Mouse (Mus musculus) kidney, embryonic 15.5 days (tissue): ENCODE results near the gene Sufu. TPM values are rescaled to one million over a fixed set of nuclear protein-coding genes. Genes with fewer than 3 reads are reported as not detected.
A peak's percentile ranks its signal among the peaks of the same experiment; 100 is the strongest.

Source experiments
- ATAC-seq: fragments of 200-750 bp; cut with Nextera tagmentation; replicated peaks from 2 replicates; pipeline ENCODE4 v1.8.0; 2017; ENCODE audit warnings: moderate TSS enrichment; ENCODE audit not compliant: low FRiP score
- H3K27ac ChIP-seq: fragments of 300-500 bp; sonication (generic); 2 replicates; pipeline ENCODE4 v1.5.1; 2015; ENCODE audit warnings: mild to moderate bottlenecking, inconsistent platforms
- H3K27me3 ChIP-seq: fragments of 300-500 bp; sonication (generic); 2 replicates; pipeline ENCODE4 v1.6.1; 2015; ENCODE audit warnings: inconsistent platforms
- H3K36me3 ChIP-seq: fragments of 300-500 bp; sonication (generic); 2 replicates; pipeline ENCODE4 v1.6.1; 2015; ENCODE audit warnings: inconsistent platforms
- H3K4me1 ChIP-seq: fragments of 300-500 bp; sonication (generic); 2 replicates; pipeline ENCODE4 v1.6.1; 2015; ENCODE audit warnings: inconsistent platforms
- H3K4me2 ChIP-seq: fragments of 300-500 bp; sonication (generic); 2 replicates; pipeline ENCODE4 v1.6.1; 2015; ENCODE audit warnings: moderate library complexity, mild to moderate bottlenecking, inconsistent platforms
- H3K4me3 ChIP-seq: fragments of 300-500 bp; sonication (generic); replicated peaks from 2 replicates; pipeline ENCODE4 v1.5.1; 2015; ENCODE audit warnings: mild to moderate bottlenecking, inconsistent platforms
- H3K9ac ChIP-seq: fragments of 300-500 bp; sonication (generic); 2 replicates; pipeline ENCODE4 v1.6.1; 2015; ENCODE audit warnings: mild to moderate bottlenecking, inconsistent platforms
- H3K9me3 ChIP-seq: fragments of 300-500 bp; sonication (generic); replicated peaks from 2 replicates; pipeline ENCODE4 v1.6.1; 2016; ENCODE audit warnings: inconsistent platforms
- WGBS: fragments of 180-500 bp; shearing (Covaris S2); methylation state at CpG from one replicate; pipeline ENCODE4 v1.1.7; 2015; ENCODE audit warnings: mixed read lengths; 5-methylcytosine and 5-hydroxymethylcytosine counted together
- polyA plus RNA-seq: library from polyadenylated mRNA; unstranded; fragments of >200 nt; fragmentation: Nextera tagmentation; extraction: Ambion mirVana; gene quantifications from 2 replicates; pipeline ENCODE4 v1.2.1, GENCODE M21; 2015

Sufu gene
- polyA plus RNA-seq, 1 experiment from 2014 or later, result 46.5 TPM

DNA sequence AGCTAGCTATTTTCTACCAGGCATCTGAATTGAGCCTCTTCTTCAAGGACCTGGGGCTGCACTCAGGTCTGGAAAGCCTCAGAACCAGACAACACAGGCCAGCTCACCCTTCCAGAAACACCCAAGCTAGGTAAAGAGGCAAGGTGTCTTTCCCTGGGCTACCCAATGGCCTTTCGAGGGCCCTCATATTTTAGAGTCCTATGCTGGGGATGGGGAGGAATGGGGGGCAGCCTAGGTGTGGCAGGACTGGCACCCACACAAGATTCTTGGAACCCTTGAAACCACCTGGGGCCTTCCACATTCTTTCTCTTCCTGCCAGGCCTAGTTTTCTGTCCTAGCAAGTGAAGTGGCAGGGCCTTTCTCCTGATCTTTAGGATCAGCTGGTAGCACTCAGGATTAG lies 92.8 kb downstream of the Sufu start:
- H3K27me3 ChIP-seq, result no peaks in the 10 kb centered on the region
- peaks cover 25% of the 10 kb centered on the region for H3K36me3 ChIP-seq
- H3K9me3 ChIP-seq, result no peaks in the 10 kb centered on the region
- H3K4me2 ChIP-seq, result no peak overlapping the region
- H3K4me1 ChIP-seq, result peaks cover 47% of the 10 kb centered on the region
- no peak overlapping the region for H3K4me3 ChIP-seq
- no peak for ATAC-seq
- H3K9ac ChIP-seq, result no peak overlapping the region
- 96% methylated on average over 1 of the region's 1 CpGs for WGBS
- H3K27ac ChIP-seq, result no peak overlapping the region

DNA sequence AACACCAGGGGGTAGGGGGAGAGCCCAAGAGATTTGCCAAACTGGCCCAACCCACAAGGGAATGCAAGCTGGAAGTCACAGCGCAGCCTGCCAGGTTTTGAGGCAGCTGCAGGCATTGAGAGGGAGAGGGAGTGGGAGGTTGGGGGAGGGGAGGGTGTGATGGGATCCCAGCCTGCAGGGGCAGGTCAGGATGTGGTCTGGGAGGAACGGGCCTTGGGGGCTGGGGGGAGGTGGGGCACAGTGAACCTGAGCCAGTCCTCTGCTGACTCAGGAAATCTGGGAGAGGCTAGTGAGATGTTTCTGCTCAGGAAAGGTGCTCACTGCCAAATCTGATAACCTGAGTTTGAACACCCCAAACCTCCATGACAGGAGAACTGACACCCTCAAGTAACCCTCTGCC lies 93.9 kb downstream of the Sufu start:
- H3K9me3 ChIP-seq, result no peaks in the 10 kb centered on the region
- H3K36me3 ChIP-seq, result peaks cover 19% of the 10 kb centered on the region
- no peak overlapping the region for H3K4me2 ChIP-seq
- peaks cover 39% of the 10 kb centered on the region for H3K4me1 ChIP-seq
- H3K27me3 ChIP-seq, result no peaks in the 10 kb centered on the region
- peak overlapping the region; percentile 19; the same call in 1 of the 2 replicates for H3K27ac ChIP-seq
- WGBS, result 3% methylated on average over 2 of the region's 2 CpGs
- ATAC-seq, result 0 out of 2 replicates have a peak, but pooled peaks have one; percentile 33
- H3K4me3 ChIP-seq, result no peak overlapping the region
- no peak overlapping the region for H3K9ac ChIP-seq

DNA sequence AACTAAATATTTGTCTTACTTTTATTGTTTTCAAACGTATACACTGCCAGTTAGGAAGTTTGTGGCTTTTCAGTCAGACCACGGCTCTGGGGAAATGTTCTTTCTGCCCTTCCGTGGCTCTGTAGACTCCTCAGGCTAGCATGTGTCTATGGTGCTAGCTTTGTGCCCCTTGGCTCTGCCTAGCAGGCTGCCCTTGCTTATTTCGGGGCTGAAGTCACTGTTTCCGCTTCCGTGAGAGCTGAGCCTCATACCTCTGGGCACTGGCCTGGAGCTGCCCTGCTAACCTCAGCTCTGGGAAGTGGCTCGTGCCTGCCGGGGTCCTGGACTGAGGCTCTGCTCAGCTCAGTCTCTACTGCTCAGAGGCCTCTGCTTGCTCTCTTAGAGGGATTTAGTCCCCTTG lies 98.4 kb downstream of the Sufu start:
- H3K9me3 ChIP-seq, result no peaks in the 10 kb centered on the region
- H3K36me3 ChIP-seq, result no peaks in the 10 kb centered on the region
- 0 out of 2 replicates have a peak overlapping the region, but pooled peaks have one; percentile 37 for H3K27ac ChIP-seq
- no peak for ATAC-seq
- H3K4me2 ChIP-seq, result no peak overlapping the region
- H3K9ac ChIP-seq, result no peak overlapping the region
- WGBS, result 64% methylated on average over 8 of the region's 8 CpGs
- no peak overlapping the region for H3K4me3 ChIP-seq
- no peaks in the 10 kb centered on the region for H3K27me3 ChIP-seq
- H3K4me1 ChIP-seq, result peaks cover 18% of the 10 kb centered on the region

DNA sequence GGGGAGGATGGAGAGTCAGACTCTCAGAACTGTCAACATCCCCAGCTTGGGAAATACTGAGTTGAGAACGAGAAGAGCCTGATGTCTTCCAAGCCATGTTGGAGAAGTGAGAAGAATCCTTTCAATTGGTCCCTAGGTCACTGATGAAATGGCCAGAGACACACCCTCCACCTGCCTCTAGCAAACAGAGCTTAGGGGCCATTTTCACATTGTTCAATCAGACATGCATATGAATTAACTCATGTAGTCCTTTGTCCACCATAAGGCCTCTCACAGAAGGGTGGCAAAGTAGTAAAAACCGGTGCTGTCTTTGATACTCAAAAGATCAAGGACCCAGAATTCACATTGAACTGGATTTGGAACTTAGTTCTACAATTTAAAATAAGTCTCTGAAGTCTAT lies 100.5 kb downstream of the Sufu start:
- no peaks in the 10 kb centered on the region for H3K36me3 ChIP-seq
- peaks cover 11% of the 10 kb centered on the region for H3K4me1 ChIP-seq
- no peak for ATAC-seq
- no peak overlapping the region for H3K27ac ChIP-seq
- H3K4me2 ChIP-seq, result no peak overlapping the region
- 71% methylated on average over 2 of the region's 2 CpGs for WGBS
- no peak overlapping the region for H3K9ac ChIP-seq
- no peaks in the 10 kb centered on the region for H3K9me3 ChIP-seq
- no peaks in the 10 kb centered on the region for H3K27me3 ChIP-seq
- no peak overlapping the region for H3K4me3 ChIP-seq

DNA sequence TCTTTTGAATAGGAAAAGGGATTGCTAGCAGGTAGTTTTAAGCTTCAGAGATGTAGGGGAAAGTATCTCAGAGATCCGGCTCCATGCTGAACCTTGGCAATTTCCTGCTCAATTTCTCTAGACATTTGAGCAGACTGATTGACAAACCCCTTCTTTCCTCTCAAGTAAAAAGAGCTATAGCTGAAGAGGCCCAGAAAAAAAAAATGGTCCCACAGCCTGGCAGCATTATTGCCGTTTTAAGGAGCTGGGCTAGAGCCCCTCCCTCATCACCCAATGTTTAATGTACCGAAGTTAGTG lies 102.8 kb downstream of the Sufu start:
- Histone ChIP-seq H3K9ac (peak overlapping the region; percentile 33; the same call in 1 of the 2 replicates), H3K4me2 (peak overlapping the region; percentile 55), H3K36me3 (no peaks in the 10 kb centered on the region; the same call in 1 of the 2 replicates), H3K4me3 (peak overlapping the region; percentile 95), H3K27ac (peak overlapping the region; percentile 88), H3K9me3 (no peaks in the 10 kb centered on the region), H3K27me3 (no peaks in the 10 kb centered on the region), H3K4me1 (peaks cover 14% of the 10 kb centered on the region)
- WGBS, result 1% methylated on average over 3 of the region's 3 CpGs
- ATAC-seq, result no peak

DNA sequence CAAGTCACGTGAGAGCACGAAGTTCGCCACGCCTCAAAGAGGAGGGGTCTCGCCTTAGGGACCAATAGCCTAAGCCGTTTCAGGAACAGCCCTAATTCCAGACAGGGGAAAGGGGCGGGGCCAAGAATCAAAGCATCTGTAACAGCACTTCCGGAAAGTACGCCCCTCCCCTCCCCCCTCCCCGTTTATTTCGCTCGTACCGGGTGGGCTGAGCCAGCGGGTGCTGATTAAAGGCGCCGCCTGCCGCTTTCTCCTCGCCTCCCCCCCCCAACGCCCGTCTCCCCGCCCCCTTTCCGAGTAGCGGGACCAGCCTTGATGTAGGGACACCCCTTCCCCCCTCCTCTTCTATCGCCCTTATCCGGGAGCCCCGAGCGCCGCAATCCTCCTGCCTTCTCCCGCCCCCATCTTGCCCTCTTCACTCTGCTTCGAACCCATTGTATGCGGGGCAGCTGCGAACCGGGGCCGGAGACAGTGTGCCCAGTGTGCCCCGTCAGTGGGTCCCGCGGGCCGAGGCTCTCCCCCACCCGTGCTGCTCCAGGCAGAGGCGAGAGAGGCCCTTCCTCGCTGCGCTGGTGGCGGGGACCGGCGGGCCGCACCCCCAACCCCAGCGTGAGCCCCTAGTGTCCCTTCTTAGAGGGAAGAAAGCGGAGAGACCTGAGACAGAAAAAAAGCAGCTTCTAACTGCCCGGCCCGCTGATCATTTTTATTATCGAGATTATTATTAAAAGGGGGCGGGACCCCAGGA lies 103.3 kb downstream of the Sufu start:
- ATAC-seq, result peak; percentile 84
- H3K36me3 ChIP-seq, result peaks cover 5% of the 10 kb centered on the region
- peaks cover 20% of the 10 kb centered on the region for H3K4me1 ChIP-seq
- H3K27ac ChIP-seq, result peak overlapping the region; percentile 100
- WGBS, result under 1% methylated on average over 51 of the region's 52 CpGs
- H3K4me2 ChIP-seq, result peak overlapping the region; percentile 75
- H3K27me3 ChIP-seq, result no peaks in the 10 kb centered on the region
- peak overlapping the region; percentile 99 for H3K9ac ChIP-seq
- peak overlapping the region; percentile 95 for H3K4me3 ChIP-seq
- no peaks in the 10 kb centered on the region for H3K9me3 ChIP-seq

DNA sequence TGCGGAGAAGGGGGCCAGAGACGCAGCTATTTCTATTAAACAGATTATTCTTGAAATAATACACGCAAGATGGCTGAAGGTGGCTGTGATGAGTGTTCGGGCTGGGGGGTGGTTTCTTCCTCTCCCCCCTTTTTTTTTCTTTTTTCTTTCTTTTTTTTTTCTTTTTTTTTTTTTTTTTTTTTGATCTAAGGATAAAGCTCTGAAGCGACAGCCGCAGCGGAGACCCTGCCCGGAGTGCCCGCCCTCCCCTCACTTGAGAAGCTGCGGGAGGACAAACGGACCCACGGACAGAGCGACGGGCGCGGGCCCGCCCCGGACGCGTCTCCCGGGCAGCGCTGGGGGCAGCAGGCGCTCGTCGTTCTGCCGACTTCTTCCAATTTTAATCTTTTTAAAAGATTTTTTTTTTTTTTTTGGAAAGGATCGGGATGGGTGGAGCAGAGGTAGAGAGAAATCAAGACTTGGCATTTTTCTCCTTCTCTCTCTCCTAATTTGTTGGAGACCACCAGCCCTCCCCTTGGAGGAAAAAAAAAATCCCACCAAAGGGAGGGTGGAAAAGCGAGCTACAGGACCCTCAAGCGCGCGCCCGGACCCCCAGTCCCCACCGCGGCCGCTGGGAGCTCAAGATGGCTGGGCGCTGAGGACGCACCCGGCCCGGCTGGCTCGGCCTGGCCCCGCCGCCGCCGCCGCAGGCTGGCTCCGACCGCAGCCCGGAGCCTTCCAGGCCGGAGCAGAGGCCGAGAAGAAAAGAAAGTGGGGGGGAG lies 104.1 kb downstream of the Sufu start:
- H3K9ac ChIP-seq, result peak overlapping the region; percentile 99
- H3K4me1 ChIP-seq, result peaks cover 23% of the 10 kb centered on the region
- H3K36me3 ChIP-seq, result peaks cover 12% of the 10 kb centered on the region
- peak; percentile 20 for ATAC-seq
- peak overlapping the region; percentile 100 for H3K27ac ChIP-seq
- peak overlapping the region; percentile 75 for H3K4me2 ChIP-seq
- no peaks in the 10 kb centered on the region for H3K27me3 ChIP-seq
- peak overlapping the region; percentile 95 for H3K4me3 ChIP-seq
- under 1% methylated on average over 49 of the region's 50 CpGs for WGBS
- no peaks in the 10 kb centered on the region for H3K9me3 ChIP-seq

DNA sequence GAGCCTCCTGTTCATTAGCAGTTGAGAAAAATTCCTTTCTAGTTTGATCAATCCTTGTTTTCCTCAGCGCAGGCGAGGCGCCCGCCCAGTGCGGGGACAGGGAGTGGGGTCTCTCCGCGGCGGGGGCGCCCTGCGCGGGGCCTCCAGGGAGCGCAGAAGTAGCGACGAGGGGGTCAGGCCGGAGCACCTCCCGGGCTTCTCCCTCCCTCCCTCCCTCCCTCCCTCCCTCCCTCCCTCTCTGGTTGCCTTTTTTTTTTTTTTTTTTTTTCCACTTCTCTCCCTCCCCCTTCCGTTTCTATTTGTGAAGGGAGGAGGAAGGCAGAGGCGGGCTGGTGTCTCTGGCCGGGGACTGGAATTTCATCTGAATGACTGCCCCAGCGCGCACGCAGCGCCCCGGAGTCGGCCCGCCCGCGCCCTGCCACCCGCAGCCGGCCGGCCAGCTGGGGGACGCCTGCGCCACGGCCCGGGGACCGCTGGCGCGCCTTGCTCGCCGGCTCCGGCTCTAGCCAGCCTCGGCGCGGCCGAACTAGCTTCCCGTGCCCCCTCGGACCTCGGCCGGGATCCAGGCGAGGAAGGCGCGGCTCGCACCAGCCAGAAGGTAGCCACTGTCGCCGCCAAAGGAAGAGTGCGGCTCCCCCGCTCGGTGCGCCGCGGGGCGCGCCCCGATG lies 104.8 kb downstream of the Sufu start, which contains the start of gene Trim8:
Gene Trim8, plus strand, starts transcription at position 302 of the 668 bp plus-strand sequence.
- H3K4me1 ChIP-seq, result peaks cover 31% of the 10 kb centered on the region
- peak within 1 kb of the TSS; percentile 75 for H3K4me2 ChIP-seq
- peak; percentile 46 for ATAC-seq
- peak within 1 kb of the TSS; percentile 99 for H3K9ac ChIP-seq
- H3K36me3 ChIP-seq, result peaks cover 19% of the 10 kb centered on the region
- H3K9me3 ChIP-seq, result no peaks in the 10 kb centered on the region
- peak within 1 kb of the TSS; percentile 95 for H3K4me3 ChIP-seq
- H3K27ac ChIP-seq, result peak within 1 kb of the TSS; percentile 100
- H3K27me3 ChIP-seq, result no peaks in the 10 kb centered on the region
- under 1% methylated on average over 53 of the region's 64 CpGs for WGBS

DNA sequence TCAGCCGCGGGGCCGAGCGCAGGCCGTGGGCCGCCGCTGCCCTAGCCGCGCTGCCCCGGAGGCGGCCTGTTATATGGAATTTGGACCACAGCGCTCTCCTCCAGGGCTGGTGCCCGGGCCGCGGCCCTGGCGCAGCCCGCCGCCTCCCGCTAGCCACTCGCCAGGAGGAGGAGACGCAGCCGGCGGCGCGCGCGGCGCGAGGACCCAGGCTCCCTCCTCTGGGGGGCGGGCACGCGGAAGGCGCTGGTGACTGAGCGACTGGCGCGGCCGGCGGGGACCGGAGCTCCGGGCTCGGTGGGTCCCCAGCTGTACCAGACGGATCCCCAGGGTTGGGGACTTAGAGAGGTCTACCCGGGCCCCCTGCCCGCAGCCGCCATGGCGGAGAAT lies 105.4 kb downstream of the Sufu start:
- Histone ChIP-seq H3K9ac (peak overlapping the region; percentile 99), H3K27ac (peak overlapping the region; percentile 100), H3K4me1 (peaks cover 36% of the 10 kb centered on the region), H3K4me2 (peak overlapping the region; percentile 75), H3K36me3 (peaks cover 25% of the 10 kb centered on the region), H3K9me3 (no peaks in the 10 kb centered on the region), H3K4me3 (peak overlapping the region; percentile 95), H3K27me3 (no peaks in the 10 kb centered on the region)
- WGBS, result under 1% methylated on average over 46 of the region's 46 CpGs
- ATAC-seq, result peak; percentile 0; the same call in 1 of the 2 replicates

DNA sequence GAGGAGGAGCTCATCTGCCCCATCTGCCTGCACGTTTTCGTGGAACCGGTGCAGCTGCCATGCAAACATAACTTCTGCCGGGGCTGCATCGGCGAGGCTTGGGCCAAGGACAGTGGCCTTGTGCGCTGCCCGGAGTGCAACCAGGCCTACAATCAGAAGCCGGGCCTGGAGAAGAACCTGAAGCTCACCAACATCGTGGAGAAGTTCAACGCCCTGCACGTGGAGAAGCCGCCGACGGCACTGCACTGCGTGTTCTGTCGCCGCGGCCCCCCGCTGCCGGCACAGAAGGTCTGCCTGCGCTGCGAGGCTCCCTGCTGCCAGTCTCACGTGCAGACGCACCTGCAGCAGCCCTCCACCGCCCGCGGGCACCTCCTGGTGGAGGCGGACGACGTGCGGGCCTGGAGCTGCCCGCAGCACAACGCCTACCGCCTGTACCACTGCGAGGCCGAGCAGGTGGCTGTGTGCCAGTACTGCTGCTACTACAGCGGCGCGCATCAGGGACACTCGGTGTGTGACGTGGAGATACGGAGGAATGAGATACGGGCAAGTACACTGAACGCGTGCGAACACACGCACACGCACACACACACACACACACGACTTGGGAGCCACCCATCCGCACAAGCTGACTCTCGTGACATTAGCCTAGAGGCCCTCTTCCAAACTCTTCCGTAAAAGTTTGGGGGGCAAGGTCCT lies 105.9 kb downstream of the Sufu start:
- Histone ChIP-seq H3K27me3 (no peaks in the 10 kb centered on the region), H3K9ac (peak overlapping the region; percentile 99), H3K9me3 (no peaks in the 10 kb centered on the region), H3K4me3 (peak overlapping the region; percentile 95), H3K36me3 (peaks cover 30% of the 10 kb centered on the region), H3K4me1 (peaks cover 41% of the 10 kb centered on the region), H3K27ac (peak overlapping the region; percentile 100), H3K4me2 (peak overlapping the region; percentile 75)
- no peak for ATAC-seq
- under 1% methylated on average over 53 of the region's 53 CpGs for WGBS

DNA sequence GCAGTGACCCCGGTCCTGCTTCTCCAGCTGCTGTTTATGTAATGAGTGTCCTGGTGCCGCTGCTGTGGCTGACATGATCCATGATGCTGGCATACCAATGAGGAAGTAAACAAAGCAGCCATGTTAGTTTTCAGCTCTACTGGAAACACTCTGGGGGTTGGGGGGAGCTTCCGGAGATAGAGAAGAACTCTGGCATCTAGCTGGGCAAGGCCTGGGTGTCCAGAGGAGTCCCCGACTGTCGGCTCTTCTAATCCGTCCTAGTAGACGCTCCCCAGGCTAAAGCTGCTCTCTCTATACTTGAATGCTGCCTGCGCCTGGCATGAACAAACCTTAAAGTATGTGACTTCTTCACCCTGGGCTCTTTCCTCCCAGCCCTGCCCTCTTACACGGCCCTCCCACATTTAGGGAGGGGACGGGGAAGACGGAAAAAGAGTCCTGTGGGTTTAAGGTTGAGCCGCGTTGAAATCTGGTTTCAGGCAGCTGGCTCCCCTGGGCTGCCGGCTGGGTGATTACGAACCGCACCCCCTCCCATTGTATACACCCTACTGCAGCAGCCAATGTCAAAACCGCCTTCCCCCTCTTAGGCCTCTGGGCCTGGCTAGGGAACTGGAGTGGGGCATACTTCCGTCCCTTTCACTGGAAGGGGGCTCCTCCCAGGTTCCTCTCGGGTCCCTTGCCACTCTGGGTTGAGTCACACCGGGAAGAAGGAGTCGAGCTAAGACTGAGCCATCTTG lies 106.8 kb downstream of the Sufu start:
- peaks cover 39% of the 10 kb centered on the region for H3K36me3 ChIP-seq
- peak overlapping the region; percentile 75 for H3K4me2 ChIP-seq
- H3K9ac ChIP-seq, result peak overlapping the region; percentile 99
- ATAC-seq, result peak; percentile 30
- under 1% methylated on average over 21 of the region's 21 CpGs for WGBS
- H3K27me3 ChIP-seq, result no peaks in the 10 kb centered on the region
- H3K4me3 ChIP-seq, result peak overlapping the region; percentile 95
- peak overlapping the region; percentile 100 for H3K27ac ChIP-seq
- no peaks in the 10 kb centered on the region for H3K9me3 ChIP-seq
- peaks cover 50% of the 10 kb centered on the region for H3K4me1 ChIP-seq
